Mouse (Mus musculus) neutrophil, adult 83 days (primary cell): ENCODE data around the gene Ebf3. TPM values are rescaled to one million over a fixed set of nuclear protein-coding genes. Genes with fewer than 3 reads are reported as not detected.

ENCODE experiments used
- total RNA-seq, 2 experiments: library from RNA; stranded (reverse); gene quantifications; one replicate each; pipeline ENCODE4 v1.2.4; 2023

Ebf3 gene
- not detected for total RNA-seq

GRCm38 (mm10) chr7:137313904-137314691 is at the start of gene Ebf3:
Ebf3 (minus strand) TSS chr7:137314445.

Other genes starting within 250 kb of the Ebf3 start
- gene 9430038I01Rik, start 96.3 kb upstream of the Ebf3 start, total RNA-seq, result 1 to 10 TPM; 7.2 to 8.5 TPM
- 10 to 100 TPM; 29.8 to 34.2 TPM for gene Glrx3, start 123.2 kb upstream of the Ebf3 start, total RNA-seq